Mouse (Mus musculus) small intestine, adult 2 months (tissue): ENCODE measurements around the gene Rnase13.

Experiments
- CTCF ChIP-seq: fragments of 200-500 bp; IDR thresholded peaks from 2 replicates; pipeline ENCODE4 v1.5.1; 2012; ENCODE audit warnings: low read depth, mild to moderate bottlenecking, control low read depth, inconsistent platforms, low read length, moderate library complexity, mixed read lengths; ENCODE audit not compliant: insufficient replicate concordance, insufficient read length; ENCODE audit errors: extremely low read depth
- POLR2A ChIP-seq: fragments of 200-500 bp; IDR thresholded peaks from 2 replicates; pipeline ENCODE4 v1.6.1; 2012; ENCODE audit warnings: low read depth, mild to moderate bottlenecking, control low read depth, inconsistent platforms, low read length, moderate library complexity

GRCm38 (mm10) chr14:51918966-51919365 is 3.6 kb downstream of the Rnase13 start:
- TF ChIP-seq CTCF (no peak), POLR2A (no peak)
